Mouse (Mus musculus) intestine, embryonic 16.5 days (tissue): ENCODE results near the gene Lysmd4. TPM values are rescaled to one million over a fixed set of nuclear protein-coding genes. Genes with fewer than 3 reads are reported as not detected.

Experiments used
- ATAC-seq: fragments of 200-750 bp; cut with Nextera tagmentation; 2 replicates; pipeline ENCODE4 v1.8.0; 2017; ENCODE audit warnings: moderate TSS enrichment, moderate library complexity
- H3K27ac ChIP-seq: fragments of 300-500 bp; sonication (generic); 2 replicates; pipeline ENCODE4 v1.5.1; 2014; ENCODE audit warnings: mild to moderate bottlenecking, low read length
- H3K27me3 ChIP-seq: fragments of 300-500 bp; sonication (generic); replicated peaks from 2 replicates; pipeline ENCODE4 v1.6.1; 2014; ENCODE audit warnings: low read length, control low read depth, mixed read lengths; ENCODE audit not compliant: control insufficient read depth, insufficient read depth
- H3K36me3 ChIP-seq: fragments of 300-500 bp; sonication (generic); 2 replicates; pipeline ENCODE4 v1.6.1; 2014; ENCODE audit warnings: low read length, control low read depth; ENCODE audit not compliant: control insufficient read depth, insufficient read depth
- H3K4me1 ChIP-seq: fragments of 300-500 bp; sonication (generic); 2 replicates; pipeline ENCODE4 v1.6.1; 2014; ENCODE audit warnings: low read length, control low read depth, mixed read lengths; ENCODE audit not compliant: control insufficient read depth, insufficient read depth
- H3K4me2 ChIP-seq: fragments of 300-500 bp; sonication (generic); 2 replicates; pipeline ENCODE4 v1.6.1; 2014; ENCODE audit warnings: low read depth, low read length, control low read depth
- H3K4me3 ChIP-seq: fragments of 300-500 bp; sonication (generic); 2 replicates; pipeline ENCODE4 v1.5.1; 2014; ENCODE audit warnings: mild to moderate bottlenecking, low read length
- H3K9ac ChIP-seq: fragments of 300-500 bp; sonication (generic); 2 replicates; pipeline ENCODE4 v1.6.1; 2014; ENCODE audit warnings: low read depth, low read length
- H3K9me3 ChIP-seq: fragments of 300-500 bp; sonication (generic); 2 replicates; pipeline ENCODE4 v1.6.1; 2016; ENCODE audit warnings: low read length, control low read depth; ENCODE audit not compliant: control insufficient read depth
- WGBS: fragments of 180-500 bp; shearing (Covaris S2); extraction: QIAGEN DNeasy Blood & Tissue Kit; methylation state at CpG from one replicate; pipeline ENCODE4 v1.1.7; 2014; 5-methylcytosine and 5-hydroxymethylcytosine counted together
- polyA plus RNA-seq: library from polyadenylated mRNA; unstranded; fragments of >200 nt; fragmentation: Nextera tagmentation; extraction: Ambion mirVana; gene quantifications from 2 replicates; pipeline ENCODE4 v1.2.1, GENCODE M21; 2015

Lysmd4 gene
- polyA plus RNA-seq = 11.5 and 11.8 TPM in 2 replicates

DNA sequence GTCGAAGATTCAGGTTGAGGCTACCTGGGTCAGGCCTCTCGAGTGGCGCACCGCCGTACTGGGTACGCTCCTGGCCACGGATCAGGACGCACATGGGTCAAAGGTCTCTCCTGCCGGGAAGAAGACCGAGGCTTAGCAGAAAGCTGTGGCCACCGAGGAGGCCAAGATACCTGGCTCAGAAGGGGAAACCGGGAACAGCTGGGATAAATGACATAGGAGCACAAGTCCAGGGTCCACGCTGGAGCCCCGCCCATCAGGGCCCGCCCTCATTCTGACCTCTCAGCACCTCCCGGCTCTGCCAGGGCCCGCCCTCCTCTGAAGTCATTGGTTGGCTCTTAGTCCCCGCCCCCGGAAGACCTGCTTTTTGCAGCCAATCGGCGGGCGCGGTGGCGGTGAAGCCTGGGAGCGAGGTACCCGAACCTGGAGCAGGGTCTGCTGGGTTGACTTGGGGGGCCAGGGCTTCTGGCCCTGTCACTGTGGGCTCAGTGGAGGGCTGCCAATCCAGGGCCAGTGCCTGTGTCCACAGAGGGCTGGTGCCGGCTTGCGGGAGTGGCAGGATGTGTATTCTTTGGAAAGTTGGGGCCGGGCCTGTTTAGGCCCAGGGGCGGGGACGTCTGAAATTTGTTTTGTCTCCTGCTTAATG lies at the start of gene Lysmd4:
Lysmd4 (plus strand) TSS at position 325 of the 643 bp plus-strand sequence.
- H3K4me2 ChIP-seq = peak within 1 kb of the TSS; percentile 80
- no peaks in the 10 kb centered on the region for H3K27me3 ChIP-seq
- H3K9me3 ChIP-seq = no peaks in the 10 kb centered on the region
- no peaks in the 10 kb centered on the region for H3K36me3 ChIP-seq
- WGBS = 2% methylated on average over 31 of the region's 31 CpGs
- ATAC-seq = peak; percentile 100
- peak within 1 kb of the TSS; percentile 82 for H3K4me3 ChIP-seq
- peaks cover 17% of the 10 kb centered on the region for H3K4me1 ChIP-seq
- H3K27ac ChIP-seq = peak within 1 kb of the TSS; percentile 65
- peak within 1 kb of the TSS; percentile 87 for H3K9ac ChIP-seq

DNA sequence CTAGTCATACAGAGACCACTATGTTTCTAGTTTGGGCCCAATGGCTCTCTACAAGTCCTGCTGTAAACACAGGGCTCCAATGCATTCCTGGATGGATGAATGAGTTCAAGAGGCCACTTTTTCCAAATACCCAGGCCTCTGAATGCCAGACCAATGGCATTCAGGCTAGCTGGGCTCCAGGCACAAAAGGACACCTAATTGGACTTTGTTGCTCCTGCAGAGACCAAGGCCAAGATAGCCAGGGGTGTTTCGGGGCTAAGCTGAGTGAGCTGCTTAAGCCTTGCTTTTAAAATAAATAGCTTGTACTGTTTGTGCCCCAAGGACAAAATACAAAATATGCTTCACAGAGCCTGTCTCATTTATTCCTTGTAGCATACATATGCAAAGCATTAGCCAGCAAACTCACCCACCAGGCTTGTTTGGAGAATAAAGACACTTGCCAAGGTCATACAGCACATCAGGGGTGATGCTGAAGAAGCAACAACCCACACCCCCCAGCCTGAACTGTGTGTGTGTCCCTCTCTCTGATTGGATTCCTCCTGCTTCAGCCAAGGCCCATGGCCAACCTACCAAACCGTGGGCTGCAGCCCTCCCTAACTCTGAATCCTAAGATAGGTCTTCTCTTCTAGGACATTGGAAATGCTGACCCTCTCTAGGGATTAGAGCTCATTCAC lies 48.7 kb upstream of the Lysmd4 start:
- H3K4me3 ChIP-seq = no peak overlapping the region
- 82% methylated on average over 2 of the region's 2 CpGs for WGBS
- no peaks in the 10 kb centered on the region for H3K36me3 ChIP-seq
- no peaks in the 10 kb centered on the region for H3K27me3 ChIP-seq
- no peaks in the 10 kb centered on the region for H3K9me3 ChIP-seq
- H3K4me1 ChIP-seq = peaks cover 3% of the 10 kb centered on the region; the same call in 1 of the 2 replicates
- H3K27ac ChIP-seq = no peak overlapping the region
- ATAC-seq = no peak
- H3K4me2 ChIP-seq = no peak overlapping the region
- no peak overlapping the region for H3K9ac ChIP-seq

DNA sequence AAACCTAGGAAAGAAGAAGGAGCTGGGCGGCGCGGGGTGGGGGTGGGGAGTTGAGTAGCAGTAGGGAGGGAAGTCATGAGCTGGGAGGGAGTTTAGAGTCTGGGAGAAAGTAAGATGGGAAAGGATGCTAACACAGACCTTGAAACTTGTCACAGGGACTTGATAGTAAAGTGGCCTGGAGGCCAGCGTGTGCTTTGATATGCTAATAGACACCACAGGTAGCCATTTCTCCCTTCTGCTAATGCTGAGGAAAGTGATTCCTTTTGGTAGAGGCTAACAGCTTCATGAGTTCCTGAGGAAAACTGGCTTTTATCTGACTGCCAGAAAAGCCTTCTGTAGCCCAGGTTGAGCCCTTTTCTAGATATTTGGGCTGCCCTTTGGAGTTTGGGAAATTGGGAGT lies 38.6 kb upstream of the Lysmd4 start:
- Histone ChIP-seq H3K36me3 (no peaks in the 10 kb centered on the region), H3K9me3 (no peaks in the 10 kb centered on the region), H3K27me3 (no peaks in the 10 kb centered on the region), H3K4me1 (no peaks in the 10 kb centered on the region), H3K27ac (no peak overlapping the region), H3K4me2 (no peak overlapping the region), H3K4me3 (no peak overlapping the region), H3K9ac (no peak overlapping the region)
- 39% methylated on average over 4 of the region's 4 CpGs for whole genome bisulfite sequencing
- ATAC-seq = no peak

DNA sequence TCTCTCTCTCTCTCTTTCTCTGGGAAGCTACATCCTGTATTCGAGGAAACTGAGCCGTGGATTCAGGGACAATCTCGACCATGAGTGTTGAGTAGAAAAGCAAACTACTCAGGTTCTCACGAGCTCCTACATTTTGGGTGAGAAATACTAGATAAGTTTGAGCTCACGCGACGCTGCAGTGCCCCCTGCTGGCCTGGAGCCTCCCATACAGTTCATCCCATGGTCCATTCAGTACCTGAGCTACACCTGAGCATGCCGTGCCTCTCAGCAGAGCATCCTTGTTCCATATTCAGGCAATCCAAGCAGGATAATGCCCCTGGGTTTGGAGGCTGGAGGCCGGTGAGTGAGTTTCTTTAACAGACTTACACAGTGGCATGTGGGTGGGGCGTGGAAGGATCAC lies 22.9 kb upstream of the Lysmd4 start:
- WGBS = 14% methylated on average over 10 of the region's 10 CpGs
- no peak overlapping the region for H3K4me2 ChIP-seq
- no peaks in the 10 kb centered on the region for H3K36me3 ChIP-seq
- H3K4me3 ChIP-seq = no peak overlapping the region
- H3K27ac ChIP-seq = no peak overlapping the region
- no peak for ATAC-seq
- no peaks in the 10 kb centered on the region for H3K9me3 ChIP-seq
- no peaks in the 10 kb centered on the region for H3K27me3 ChIP-seq
- no peaks in the 10 kb centered on the region for H3K4me1 ChIP-seq
- no peak overlapping the region for H3K9ac ChIP-seq

DNA sequence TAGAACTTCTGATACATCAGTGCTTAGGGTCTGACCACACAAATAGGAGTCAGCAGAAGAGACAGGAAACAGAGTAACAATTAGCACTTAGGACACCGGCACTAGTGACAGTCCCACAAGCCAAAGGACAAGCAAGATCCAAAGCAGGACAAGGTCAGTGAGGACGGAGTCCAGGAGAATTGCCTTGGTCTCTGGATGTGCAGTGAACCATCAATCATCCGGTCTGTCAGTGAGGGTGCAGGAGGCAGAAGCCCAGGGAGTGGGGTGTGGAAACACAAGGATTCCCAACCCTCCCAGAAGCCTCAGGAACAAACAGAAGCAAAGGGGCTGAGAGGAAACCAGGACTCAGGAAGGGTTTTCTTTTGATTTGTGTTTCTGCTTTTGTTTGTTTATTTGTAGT lies 18.7 kb upstream of the Lysmd4 start:
- Histone ChIP-seq H3K9me3 (no peaks in the 10 kb centered on the region), H3K27me3 (no peaks in the 10 kb centered on the region), H3K4me2 (no peak overlapping the region), H3K4me1 (no peaks in the 10 kb centered on the region), H3K36me3 (no peaks in the 10 kb centered on the region), H3K9ac (no peak overlapping the region), H3K4me3 (no peak overlapping the region), H3K27ac (no peak overlapping the region)
- WGBS = 65% methylated on average over 3 of the region's 3 CpGs
- ATAC-seq = no peak

DNA sequence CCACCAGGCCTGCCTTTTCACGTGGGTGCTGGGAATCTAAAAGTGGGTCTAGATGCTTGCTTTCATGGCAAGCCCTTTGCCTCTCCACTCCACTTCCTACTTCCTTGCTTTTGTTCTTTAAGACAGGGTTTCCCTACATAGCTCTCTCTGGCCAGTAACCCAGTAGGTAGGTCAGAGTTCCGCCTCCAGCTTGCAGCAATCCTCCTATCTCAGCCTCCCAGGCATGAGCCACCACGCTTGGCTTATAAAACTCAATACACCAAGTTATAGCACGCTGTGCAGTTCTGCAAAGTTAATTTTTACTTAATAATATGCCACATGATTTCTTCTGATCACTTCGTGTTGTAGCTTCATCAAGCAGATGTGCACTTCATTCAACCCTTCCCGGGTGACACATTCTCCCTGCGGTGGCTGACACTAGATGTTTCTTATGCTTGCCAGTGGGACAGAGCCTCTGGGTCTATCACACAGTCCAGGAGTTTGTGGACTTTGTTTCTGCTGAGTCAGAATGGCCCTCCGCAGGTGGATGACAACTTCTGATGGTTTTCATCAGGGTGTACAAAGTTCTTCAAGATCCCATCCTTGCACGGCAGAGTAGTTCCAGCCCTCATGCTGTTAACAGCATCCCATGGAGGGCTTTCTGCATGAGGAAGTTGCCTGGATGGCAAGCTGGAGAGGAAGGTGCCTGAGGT lies 16.5 kb upstream of the Lysmd4 start:
- Histone ChIP-seq H3K27ac (0 out of 2 replicates have a peak overlapping the region, but pooled peaks have one; percentile 3), H3K4me2 (no peak overlapping the region), H3K36me3 (no peaks in the 10 kb centered on the region), H3K27me3 (no peaks in the 10 kb centered on the region), H3K9me3 (no peaks in the 10 kb centered on the region), H3K4me1 (no peaks in the 10 kb centered on the region), H3K9ac (no peak overlapping the region), H3K4me3 (no peak overlapping the region)
- 77% methylated on average over 9 of the region's 9 CpGs for WGBS
- peak; percentile 86 for ATAC-seq

DNA sequence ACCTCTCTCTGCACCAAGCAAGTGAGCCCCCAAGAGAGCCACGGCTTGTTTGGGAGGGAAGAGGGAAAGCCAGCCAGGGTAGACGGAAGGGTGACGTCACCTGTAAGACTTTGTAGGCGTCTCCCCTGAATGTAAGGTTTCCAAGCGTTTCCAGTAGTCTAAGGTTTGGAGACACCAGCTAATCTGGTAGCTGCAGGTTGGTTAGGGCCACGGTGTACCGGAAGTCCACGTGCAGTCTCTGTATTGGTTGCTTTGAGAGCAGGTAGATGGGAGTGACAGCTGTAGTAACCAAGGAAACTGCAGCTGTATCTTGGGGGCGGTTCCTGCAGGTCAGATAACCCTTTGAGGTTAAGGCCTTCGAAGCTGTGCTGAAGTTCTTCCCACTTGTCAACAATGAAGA lies 15.8 kb upstream of the Lysmd4 start:
- Histone ChIP-seq H3K9ac (no peak overlapping the region), H3K4me2 (no peak overlapping the region), H3K36me3 (no peaks in the 10 kb centered on the region), H3K4me3 (no peak overlapping the region), H3K9me3 (no peaks in the 10 kb centered on the region), H3K27me3 (no peaks in the 10 kb centered on the region), H3K4me1 (no peaks in the 10 kb centered on the region), H3K27ac (no peak overlapping the region)
- 75% methylated on average over 10 of the region's 10 CpGs for WGBS
- peak; percentile 51 for ATAC-seq

DNA sequence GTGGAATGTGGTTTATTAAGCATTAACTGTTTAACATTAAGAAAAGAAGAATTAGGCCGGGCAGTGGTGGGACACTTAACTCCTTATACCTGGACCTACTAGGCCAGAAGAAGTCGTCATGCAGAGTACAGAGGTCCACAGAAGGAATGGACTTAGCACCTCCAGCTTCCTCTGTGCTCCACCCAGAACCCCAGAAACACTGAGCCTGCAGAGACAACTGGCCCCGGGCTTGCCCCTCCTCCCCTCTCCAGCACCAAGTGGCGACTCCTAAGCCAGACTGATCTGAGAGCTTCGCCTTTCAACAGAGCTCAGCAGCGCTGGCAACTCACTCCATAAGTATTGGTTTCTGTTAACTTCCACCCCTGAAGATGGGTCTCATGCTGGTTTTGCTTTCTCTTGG lies 14.6 kb upstream of the Lysmd4 start:
- H3K27me3 ChIP-seq = no peaks in the 10 kb centered on the region
- H3K4me3 ChIP-seq = no peak overlapping the region
- no peak overlapping the region for H3K27ac ChIP-seq
- no peak overlapping the region for H3K9ac ChIP-seq
- 39% methylated on average over 6 of the region's 6 CpGs for whole genome bisulfite sequencing
- H3K36me3 ChIP-seq = no peaks in the 10 kb centered on the region
- no peaks in the 10 kb centered on the region for H3K4me1 ChIP-seq
- ATAC-seq = peak; percentile 59
- H3K9me3 ChIP-seq = no peaks in the 10 kb centered on the region
- no peak overlapping the region for H3K4me2 ChIP-seq

DNA sequence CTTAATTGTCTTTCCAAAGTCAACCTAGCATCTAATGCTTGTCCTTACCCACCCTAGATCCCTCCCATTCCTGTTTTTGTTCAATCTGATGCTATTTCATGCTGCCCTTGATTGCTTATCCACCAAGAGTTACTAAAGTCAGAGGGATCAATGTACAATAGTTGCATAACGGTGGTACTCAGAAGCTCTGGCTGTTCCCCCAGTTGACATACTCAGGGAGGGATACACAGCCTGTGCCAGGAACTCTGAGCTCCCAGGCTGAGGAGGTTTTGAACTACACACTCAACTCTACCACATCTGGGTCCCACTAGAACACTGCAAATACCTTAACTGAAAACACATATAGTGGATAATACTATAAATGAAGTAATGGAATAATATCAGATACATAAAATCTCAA lies 14.0 kb upstream of the Lysmd4 start:
- no peaks in the 10 kb centered on the region for H3K4me1 ChIP-seq

More for the DNA sequence above, 14.0 kb upstream of the Lysmd4 start:
- Histone ChIP-seq H3K9me3 (no peaks in the 10 kb centered on the region), H3K4me3 (no peak overlapping the region), H3K4me2 (no peak overlapping the region), H3K36me3 (no peaks in the 10 kb centered on the region), H3K9ac (no peak overlapping the region), H3K27ac (no peak overlapping the region), H3K27me3 (no peaks in the 10 kb centered on the region)
- WGBS = 85% methylated on average over 1 of the region's 1 CpGs
- no peak for ATAC-seq
